Mouse (Mus musculus) CH12.LX (cell line): ENCODE measurements around the gene 4933411K16Rik. TPM values are rescaled to one million over a fixed set of nuclear protein-coding genes. Genes with fewer than 3 reads are reported as not detected.

Source experiments
- DNase-seq: peaks from one replicate; pipeline ENCODE4 v3.0.0-alpha.2; 2013; ENCODE audit errors: extremely low read depth
- H3K27ac ChIP-seq: 2 replicates; pipeline ENCODE4 v1.5.1; 2012; ENCODE audit warnings: low read depth, mild to moderate bottlenecking, control low read depth, moderate library complexity; ENCODE audit not compliant: insufficient read depth
- H3K27me3 ChIP-seq: replicated peaks from 2 replicates; pipeline ENCODE3; 2012; ENCODE audit warnings: inconsistent platforms
- H3K36me3 ChIP-seq, 2 experiments: replicated peaks in 1 of 2; 2 replicates each; pipeline versions ENCODE3 to v1.6.1; 2012; ENCODE audit warnings: inconsistent platforms in 1 of 2, low read length in 1 of 2, mild to moderate bottlenecking in 1 of 2, mixed read lengths in 1 of 2, moderate library complexity in 1 of 2; ENCODE audit not compliant: control insufficient read depth in 1 of 2, insufficient read depth in 1 of 2
- H3K4me1 ChIP-seq, 2 experiments: 2 replicates each; pipeline ENCODE4 v1.6.1; 2012; ENCODE audit warnings: inconsistent platforms in 1 of 2, moderate library complexity in 1 of 2; ENCODE audit not compliant: insufficient read depth in 2 of 2, control insufficient read depth in 1 of 2
- H3K4me2 ChIP-seq: 2 replicates; pipeline ENCODE4 v1.6.1; 2012; ENCODE audit warnings: low read depth, mild to moderate bottlenecking, control low read depth; ENCODE audit not compliant: poor library complexity, insufficient read depth, severe bottlenecking
- H3K4me3 ChIP-seq, 3 experiments: fragments of 150-350 bp in 1 of 3; sonication (generic) in 1 of 3; replicated peaks in 1 of 3; 2 replicates each; pipeline versions ENCODE3 to v1.5.1; 2011 to 2012; ENCODE audit warnings: low read depth in 2 of 3, low read length in 2 of 3, mild to moderate bottlenecking in 2 of 3, moderate library complexity in 2 of 3, control low read depth in 1 of 3, improper control_type of control experiment in 1 of 3, inconsistent platforms in 1 of 3, mixed read lengths in 1 of 3; ENCODE audit not compliant: poor library complexity in 1 of 3
- H3K79me2 ChIP-seq: replicated peaks from 2 replicates; pipeline ENCODE4 v1.6.1; 2012; ENCODE audit warnings: mild to moderate bottlenecking, moderate library complexity; ENCODE audit not compliant: control insufficient read depth, poor library complexity, insufficient read depth, severe bottlenecking; ENCODE audit errors: extremely low read depth
- H3K9ac ChIP-seq: 2 replicates; pipeline ENCODE4 v1.6.1; 2012; ENCODE audit warnings: low read depth, mild to moderate bottlenecking, control low read depth, moderate library complexity; ENCODE audit not compliant: insufficient read depth
- H3K9me3 ChIP-seq: replicated peaks from 2 replicates; pipeline ENCODE3; 2012; ENCODE audit warnings: low read length, inconsistent platforms, mixed read lengths
- BHLHE40 ChIP-seq: IDR thresholded peaks from 2 replicates; pipeline ENCODE4 v1.6.1; 2011; ENCODE audit warnings: mild to moderate bottlenecking, low read depth, low read length, improper control_type of control experiment
- CHD2 ChIP-seq: IDR thresholded peaks from 2 replicates; pipeline ENCODE4 v1.6.1; 2011; ENCODE audit warnings: low read length, improper control_type of control experiment
- ELF1 ChIP-seq: IDR thresholded peaks from 2 replicates; pipeline ENCODE4 v1.6.1; 2014; ENCODE audit warnings: low read depth, mild to moderate bottlenecking, inconsistent platforms, low read length, improper control_type of control experiment
- EP300 ChIP-seq: IDR thresholded peaks from 2 replicates; pipeline ENCODE4 v1.6.1; 2011; ENCODE audit warnings: low read length, improper control_type of control experiment
- GABPA ChIP-seq: IDR thresholded peaks from 2 replicates; pipeline ENCODE4 v1.6.1; 2012; ENCODE audit warnings: low read depth, low read length, improper control_type of control experiment, inconsistent platforms; ENCODE audit not compliant: insufficient replicate concordance
- HCFC1 ChIP-seq: IDR thresholded peaks from 2 replicates; pipeline ENCODE4 v1.6.1; 2012; ENCODE audit warnings: low read depth, mild to moderate bottlenecking, inconsistent platforms, low read length, improper control_type of control experiment
- JUN ChIP-seq: IDR thresholded peaks from 2 replicates; pipeline ENCODE4 v1.6.1; 2011; ENCODE audit warnings: low read depth, mild to moderate bottlenecking, low read length, improper control_type of control experiment, moderate library complexity; ENCODE audit not compliant: insufficient read depth
- KAT2A ChIP-seq: IDR thresholded peaks from 2 replicates; pipeline ENCODE4 v1.6.1; 2012; ENCODE audit warnings: low read length, improper control_type of control experiment, inconsistent platforms; ENCODE audit not compliant: insufficient replicate concordance
- MEF2A ChIP-seq: IDR thresholded peaks from 2 replicates; pipeline ENCODE4 v1.6.1; 2014; ENCODE audit warnings: low read depth, mild to moderate bottlenecking, inconsistent platforms, low read length, improper control_type of control experiment, borderline replicate concordance
- MXI1 ChIP-seq: IDR thresholded peaks from 2 replicates; pipeline ENCODE4 v1.6.1; 2011; ENCODE audit warnings: mild to moderate bottlenecking, low read depth, low read length, improper control_type of control experiment
- MYC ChIP-seq: IDR thresholded peaks from 2 replicates; pipeline ENCODE4 v1.6.1; 2011; ENCODE audit warnings: low read depth, mild to moderate bottlenecking, improper control_type of control experiment, low read length
- PAX5 ChIP-seq: IDR thresholded peaks from 2 replicates; pipeline ENCODE4 v1.6.1; 2012; ENCODE audit warnings: low read length, inconsistent platforms, mixed read lengths
- POLR2AphosphoS2 ChIP-seq: IDR thresholded peaks from 2 replicates; pipeline ENCODE4 v1.6.1; 2011; ENCODE audit warnings: low read depth, low read length, improper control_type of control experiment
- RCOR1 ChIP-seq: conservative IDR thresholded peaks from 2 replicates; pipeline ENCODE4 v1.6.1; 2012; ENCODE audit warnings: low read depth, mild to moderate bottlenecking, inconsistent platforms, low read length, improper control_type of control experiment
- SIN3A ChIP-seq: IDR thresholded peaks from 2 replicates; pipeline ENCODE4 v1.6.1; 2012; ENCODE audit warnings: low read length, improper control_type of control experiment, inconsistent platforms
- ZNF384 ChIP-seq: IDR thresholded peaks from 2 replicates; pipeline ENCODE4 v1.6.1; 2012; ENCODE audit warnings: low read depth, low read length, improper control_type of control experiment, inconsistent platforms
- dilution Hi-C: fragments of 300-500 bp; cut with MboI; formaldehyde crosslinking; loops from 2 replicates; pipeline ENCODE4 v1.14.3; 2020; ENCODE audit warnings: low sequenced_read_pairs; ENCODE audit not compliant: extremely low pct_unique_long_range_greater_than_20kb, extremely low pct_ligation_motif_present
- in situ Hi-C: fragments of 300-500 bp; cut with MboI; formaldehyde crosslinking; loops from 3 replicates; pipeline ENCODE4 v1.14.3; 2019; ENCODE audit warnings: low sequenced_read_pairs, low pct_ligation_motif_present, low pct_unique_long_range_greater_than_20kb, mixed read lengths
- polyA plus RNA-seq: library from polyadenylated mRNA; unstranded; fragments of >175 nt; gene quantifications from 2 replicates; pipeline ENCODE4 v1.2.1, GENCODE M21; 2012; ENCODE audit warnings: low read depth; ENCODE audit not compliant: insufficient read length
- total RNA-seq, 2 experiments: library from RNA; depleted of rRNA; stranded (reverse); fragments of 300-350 nt in 1 of 2; fragments of >200 nt in 1 of 2; gene quantifications; 2 replicates each; pipeline ENCODE4 v1.2.3; 2012 to 2014

4933411K16Rik gene
- total and polyA plus RNA-seq, 3 experiments: not detected

- Histone ChIP-seq H3K36me3 (no peaks in the 10 kb centered on the region), H3K27ac (no peak overlapping the region), H3K4me2 (no peak overlapping the region)
- DNase-seq: no peak
- in situ Hi-C loops: no loop called here
- TF ChIP-seq ZNF384 (no peak), HCFC1 (no peak), PAX5 (no peak), ELF1 (no peak), MEF2A (no peak), EP300 (no peak), JUN (no peak), BHLHE40 (no peak), MYC (no peak)
- TF ChIP-seq, all 38 proteins: peak for 0
- Histone ChIP-seq H3K9me3 (no peaks in the 10 kb centered on the region), H3K27me3 (no peaks in the 10 kb centered on the region), H3K4me3 (no peak overlapping the region), H3K79me2 (no peaks in the 10 kb centered on the region), H3K9ac (no peak overlapping the region), H3K4me1 (peaks cover 4 to 9% of the 10 kb centered on the region in 2 experiments; a peak in 3 of 4 replicates)
- dilution Hi-C loops: no loop called here
Observed at GRCm38 (mm10) chr19:42010436-42010835, 41.6 kb upstream of the 4933411K16Rik start.

- Histone ChIP-seq H3K4me2 (no peak overlapping the region), H3K27me3 (no peaks in the 10 kb centered on the region), H3K27ac (no peak overlapping the region), H3K9ac (no peak overlapping the region), H3K4me1 (peaks cover 0 to 2% of the 10 kb centered on the region in 2 experiments; a peak in 3 of 4 replicates), H3K79me2 (no peaks in the 10 kb centered on the region), H3K4me3 (no peak overlapping the region), H3K36me3 (no peaks in the 10 kb centered on the region), H3K9me3 (no peaks in the 10 kb centered on the region)
- dilution Hi-C loops: no loop called here
- TF ChIP-seq MXI1 (no peak), CHD2 (no peak), GABPA (no peak), KAT2A (no peak), RCOR1 (no peak)
- in situ Hi-C loops: no loop called here
- no peak for DNase-seq
Observed at GRCm38 (mm10) chr19:42011123-42011522, 40.9 kb upstream of the 4933411K16Rik start.

- Histone ChIP-seq H3K36me3 (no peaks in the 10 kb centered on the region), H3K4me2 (no peak overlapping the region), H3K9me3 (no peaks in the 10 kb centered on the region), H3K9ac (no peak overlapping the region), H3K4me3 (no peak overlapping the region), H3K27me3 (no peaks in the 10 kb centered on the region), H3K4me1 (peaks cover 12 to 24% of the 10 kb centered on the region in 2 experiments; a peak in 3 of 4 replicates), H3K79me2 (no peaks in the 10 kb centered on the region), H3K27ac (no peak overlapping the region)
- TF ChIP-seq POLR2AphosphoS2 (no peak), SIN3A (no peak)
- in situ Hi-C loops: no loop called here
- dilution Hi-C loops: no loop called here
- no peak for DNase-seq
Observed at GRCm38 (mm10) chr19:42014231-42014825, 37.7 kb upstream of the 4933411K16Rik start.
